Mouse (Mus musculus): Measurements from ENCODE around the gene Rfc2. TPM values are rescaled to one million over a fixed set of nuclear protein-coding genes. Genes with fewer than 3 reads are reported as not detected.

Rfc2 gene
- total RNA-seq, 2 experiments from 2014 or later, result 18.3 to 19.8 TPM

- TF ChIP-seq CTCF (IDR thresholded peaks at IDR 0.05), result no peak
- Histone ChIP-seq H3K4me3 (peak overlapping the region; percentile 87), H3K27ac (peak overlapping the region; percentile 83)
- DNase-seq, result peak; percentile 43
- intact Hi-C loops (cut with DNase I), result loop anchor here (1.0 kb wide), 1 partner anchor 17 kb away; no protein-coding TSS in a partner anchor
Measured at GRCm38 (mm10) chr5:134571730-134572507, 9.2 kb upstream of the Rfc2 start.

GRCm38 (mm10) chr5:134572508-134573214 lies 8.5 kb upstream of the Rfc2 start:
- DNase-seq, result no peak
- Histone ChIP-seq H3K4me3 (peak overlapping the region; percentile 87), H3K27ac (peak overlapping the region; percentile 83)
- intact Hi-C loops (cut with DNase I), result loop anchor here (1.0 kb wide), 1 partner anchor 17 kb away; no protein-coding TSS in a partner anchor
- no peak for TF ChIP-seq CTCF (IDR thresholded peaks at IDR 0.05)

- intact Hi-C loops (cut with DNase I), result no loop called here
- no peak overlapping the region for H3K27ac ChIP-seq
- no peak for TF ChIP-seq CTCF (IDR thresholded peaks at IDR 0.05)
- no peak overlapping the region for H3K4me3 ChIP-seq
- DNase-seq, result no peak
Measured at GRCm38 (mm10) chr5:134575833-134576232, 5.3 kb upstream of the Rfc2 start.

GRCm38 (mm10) chr5:134576517-134577220 lies 4.5 kb upstream of the Rfc2 start:
- intact Hi-C loops (cut with DNase I), result no loop called here
- Histone ChIP-seq H3K4me3 (no peak overlapping the region), H3K27ac (no peak overlapping the region)
- DNase-seq, result no peak
- TF ChIP-seq CTCF (IDR thresholded peaks at IDR 0.05), result no peak

- intact Hi-C loops (cut with DNase I), result no loop called here
Measured at GRCm38 (mm10) chr5:134577534-134577933, 3.6 kb upstream of the Rfc2 start.

GRCm38 (mm10) chr5:134579135-134579534 lies 2.0 kb upstream of the Rfc2 start:
- TF ChIP-seq CTCF (IDR thresholded peaks at IDR 0.05), result no peak
- DNase-seq, result no peak
- Histone ChIP-seq H3K4me3 (no peak overlapping the region), H3K27ac (no peak overlapping the region)
- intact Hi-C loops (cut with DNase I), result no loop called here

More at GRCm38 (mm10) chr5:134577534-134577933, 3.6 kb upstream of the Rfc2 start:
- no peak overlapping the region for H3K27ac ChIP-seq
- H3K4me3 ChIP-seq, result no peak overlapping the region
- TF ChIP-seq CTCF (IDR thresholded peaks at IDR 0.05), result no peak
- DNase-seq, result no peak

GRCm38 (mm10) chr5:134582221-134582907 lies 1.2 kb downstream of the Rfc2 start:
- intact Hi-C loops (cut with DNase I), result loop anchor here (2.0 to 5.0 kb wide), 4 partner anchors 40 to 105 kb away; partner anchors contain the start of gene Limk1
- TF ChIP-seq CTCF (IDR thresholded peaks at IDR 0.05), result peak; percentile 84
- peak; percentile 97 for DNase-seq
- Histone ChIP-seq H3K4me3 (peak overlapping the region; percentile 98), H3K27ac (peak overlapping the region; percentile 86)

- H3K4me3 ChIP-seq, result peak overlapping the region; percentile 98
- DNase-seq, result no peak
- no peak for TF ChIP-seq CTCF (IDR thresholded peaks at IDR 0.05)
- intact Hi-C loops (cut with DNase I), result loop anchor here (2.0 to 5.0 kb wide), 4 partner anchors 41 to 104 kb away; partner anchors contain the start of gene Limk1
- H3K27ac ChIP-seq, result peak overlapping the region; percentile 86
Measured at GRCm38 (mm10) chr5:134583006-134583883, 2.1 kb downstream of the Rfc2 start.

GRCm38 (mm10) chr5:134583884-134584213 lies 2.7 kb downstream of the Rfc2 start:
- no peak overlapping the region for H3K4me3 ChIP-seq
- intact Hi-C loops (cut with DNase I), result loop anchor here (2.0 to 5.0 kb wide), 4 partner anchors 42 to 103 kb away; partner anchors contain the start of gene Limk1

GRCm38 (mm10) chr5:134584798-134585197 lies 3.6 kb downstream of the Rfc2 start:
- DNase-seq, result no peak
- no peak for TF ChIP-seq CTCF (IDR thresholded peaks at IDR 0.05)
- H3K4me3 ChIP-seq, result no peak overlapping the region
- intact Hi-C loops (cut with DNase I), result loop anchor here (5.0 kb wide), 2 partner anchors 42 to 103 kb away; partner anchors contain the start of gene Limk1
- H3K27ac ChIP-seq, result no peak overlapping the region

More at GRCm38 (mm10) chr5:134583884-134584213, 2.7 kb downstream of the Rfc2 start:
- TF ChIP-seq CTCF (IDR thresholded peaks at IDR 0.05), result no peak
- no peak overlapping the region for H3K27ac ChIP-seq
- DNase-seq, result no peak

- Histone ChIP-seq H3K4me3 (no peak overlapping the region), H3K27ac (no peak overlapping the region)
- no peak for DNase-seq
- intact Hi-C loops (cut with DNase I), result no loop called here
- no peak for TF ChIP-seq CTCF (IDR thresholded peaks at IDR 0.05)
Measured at GRCm38 (mm10) chr5:134589900-134590299, 8.7 kb downstream of the Rfc2 start.
